Mouse (Mus musculus): ENCODE data around the gene Sema3b. TPM values are rescaled to one million over a fixed set of nuclear protein-coding genes. Genes with fewer than 3 reads are reported as not detected.

Gene Sema3b
- polyA plus RNA-seq, 1 experiment, result 55.4 TPM

GRCm38 (mm10) chr9:107551890-107552355 is 57.1 kb downstream of the Sema3b start:
- 49% methylated on average over 8 of the region's 8 CpGs for WGBS
- TF ChIP-seq POLR2A (IDR thresholded peaks at IDR 0.05; ENCODE audit: low read depth, low read length) (no peak; the same call in 1 of the 2 replicates), CTCF (IDR thresholded peaks at IDR 0.05; ENCODE audit: extremely low read depth, insufficient read length, insufficient replicate concordance, low read depth, low read length) (no peak)
- Histone ChIP-seq H3K27ac (ENCODE audit: insufficient read depth, low read depth, low read length) (peak overlapping the region; percentile 27; the same call in 1 of the 2 replicates), H3K4me3 (ENCODE audit: low read depth, low read length) (peak overlapping the region; percentile 65), H3K36me3 (ENCODE audit: control insufficient read depth, insufficient read depth, low read length) (no peaks in the 10 kb centered on the region), H3K4me1 (ENCODE audit: control insufficient read depth, insufficient read depth, insufficient read length, low read length) (peaks cover 21% of the 10 kb centered on the region), H3K27me3 (ENCODE audit: control insufficient read depth, insufficient read depth, low read length) (no peaks in the 10 kb centered on the region)

GRCm38 (mm10) chr9:107551117-107551889 is 57.7 kb downstream of the Sema3b start, which contains the start of gene Rassf1:
Rassf1 (plus strand) TSS chr9:107551555.
- WGBS, result 3% methylated on average over 63 of the region's 63 CpGs
- no peaks in the 10 kb centered on the region for H3K36me3 ChIP-seq (ENCODE audit: control insufficient read depth, insufficient read depth, low read length)
- peaks cover 21% of the 10 kb centered on the region for H3K4me1 ChIP-seq (ENCODE audit: control insufficient read depth, insufficient read depth, insufficient read length, low read length)
- H3K27ac ChIP-seq (ENCODE audit: insufficient read depth, low read depth, low read length), result peak within 1 kb of the TSS; percentile 33
- TF ChIP-seq POLR2A (IDR thresholded peaks at IDR 0.05; ENCODE audit: low read depth, low read length), result no peak
- no peak for TF ChIP-seq CTCF (IDR thresholded peaks at IDR 0.05; ENCODE audit: extremely low read depth, insufficient read length, insufficient replicate concordance, low read depth, low read length)
- peak within 1 kb of the TSS; percentile 65 for H3K4me3 ChIP-seq (ENCODE audit: low read depth, low read length)
- no peaks in the 10 kb centered on the region for H3K27me3 ChIP-seq (ENCODE audit: control insufficient read depth, insufficient read depth, low read length)

- 58% methylated on average over 23 of the region's 23 CpGs for WGBS
- Histone ChIP-seq H3K27me3 (ENCODE audit: control insufficient read depth, insufficient read depth, low read length) (no peaks in the 10 kb centered on the region), H3K36me3 (ENCODE audit: control insufficient read depth, insufficient read depth, low read length) (no peaks in the 10 kb centered on the region), H3K27ac (ENCODE audit: insufficient read depth, low read depth, low read length) (peak overlapping the region; percentile 33; the same call in 1 of the 2 replicates), H3K4me3 (ENCODE audit: low read depth, low read length) (no peak overlapping the region), H3K4me1 (ENCODE audit: control insufficient read depth, insufficient read depth, insufficient read length, low read length) (peaks cover 21% of the 10 kb centered on the region)
- TF ChIP-seq CTCF (IDR thresholded peaks at IDR 0.05; ENCODE audit: extremely low read depth, insufficient read length, insufficient replicate concordance, low read depth, low read length), result no peak
- TF ChIP-seq POLR2A (IDR thresholded peaks at IDR 0.05; ENCODE audit: low read depth, low read length), result no peak
These were observed 58.4 kb downstream of the Sema3b start for GRCm38 (mm10) chr9:107550491-107551116.

GRCm38 (mm10) chr9:107549297-107550074 is 59.5 kb downstream of the Sema3b start:
- Histone ChIP-seq H3K27me3 (ENCODE audit: control insufficient read depth, insufficient read depth, low read length) (no peaks in the 10 kb centered on the region), H3K4me1 (ENCODE audit: control insufficient read depth, insufficient read depth, insufficient read length, low read length) (peaks cover 21% of the 10 kb centered on the region), H3K4me3 (ENCODE audit: low read depth, low read length) (no peak overlapping the region), H3K27ac (ENCODE audit: insufficient read depth, low read depth, low read length) (no peak overlapping the region), H3K36me3 (ENCODE audit: control insufficient read depth, insufficient read depth, low read length) (peaks cover 3% of the 10 kb centered on the region; the same call in 1 of the 2 replicates)
- TF ChIP-seq POLR2A (IDR thresholded peaks at IDR 0.05; ENCODE audit: low read depth, low read length) (no peak), CTCF (IDR thresholded peaks at IDR 0.05; ENCODE audit: extremely low read depth, insufficient read length, insufficient replicate concordance, low read depth, low read length) (no peak)
- WGBS, result 91% methylated on average over 20 of the region's 20 CpGs

GRCm38 (mm10) chr9:107548820-107549219 is 60.2 kb downstream of the Sema3b start:
- H3K36me3 ChIP-seq (ENCODE audit: control insufficient read depth, insufficient read depth, low read length), result peaks cover 8% of the 10 kb centered on the region; the same call in 1 of the 2 replicates
- H3K27ac ChIP-seq (ENCODE audit: insufficient read depth, low read depth, low read length), result no peak overlapping the region
- H3K27me3 ChIP-seq (ENCODE audit: control insufficient read depth, insufficient read depth, low read length), result no peaks in the 10 kb centered on the region
- 92% methylated on average over 10 of the region's 10 CpGs for WGBS
- peaks cover 19% of the 10 kb centered on the region for H3K4me1 ChIP-seq (ENCODE audit: control insufficient read depth, insufficient read depth, insufficient read length, low read length)
- TF ChIP-seq CTCF (IDR thresholded peaks at IDR 0.05; ENCODE audit: extremely low read depth, insufficient read length, insufficient replicate concordance, low read depth, low read length) (no peak), POLR2A (IDR thresholded peaks at IDR 0.05; ENCODE audit: low read depth, low read length) (no peak)
- no peak overlapping the region for H3K4me3 ChIP-seq (ENCODE audit: low read depth, low read length)

GRCm38 (mm10) chr9:107547957-107548356 is 61.1 kb downstream of the Sema3b start:
- peaks cover 8% of the 10 kb centered on the region; the same call in 1 of the 2 replicates for H3K36me3 ChIP-seq (ENCODE audit: control insufficient read depth, insufficient read depth, low read length)
- WGBS, result 69% methylated on average over 5 of the region's 5 CpGs
- no peak overlapping the region for H3K27ac ChIP-seq (ENCODE audit: insufficient read depth, low read depth, low read length)
- H3K4me3 ChIP-seq (ENCODE audit: low read depth, low read length), result no peak overlapping the region
- H3K27me3 ChIP-seq (ENCODE audit: control insufficient read depth, insufficient read depth, low read length), result no peaks in the 10 kb centered on the region
- H3K4me1 ChIP-seq (ENCODE audit: control insufficient read depth, insufficient read depth, insufficient read length, low read length), result peaks cover 18% of the 10 kb centered on the region
- TF ChIP-seq CTCF (IDR thresholded peaks at IDR 0.05; ENCODE audit: extremely low read depth, insufficient read length, insufficient replicate concordance, low read depth, low read length) (no peak), POLR2A (IDR thresholded peaks at IDR 0.05; ENCODE audit: low read depth, low read length) (no peak)

Other genes starting within 250 kb of the Sema3b start
- 2.9 and 5.3 TPM in 2 replicates for gene Cacna2d2, start 209.6 kb downstream of the Sema3b start, polyA plus RNA-seq (2012; rRNA removed)
- gene Tmem115, start 75.3 kb downstream of the Sema3b start, polyA plus RNA-seq (2012; rRNA removed), result 32.0 and 63.5 TPM in 2 replicates
- 35.6 and 47.7 TPM in 2 replicates for gene Cyb561d2, start 67.0 kb downstream of the Sema3b start, polyA plus RNA-seq (2012; rRNA removed)
- 15.6 and 23.3 TPM in 2 replicates for gene Nprl2, start 67.0 kb downstream of the Sema3b start, polyA plus RNA-seq (2012; rRNA removed)
- gene Zmynd10, start 61.9 kb downstream of the Sema3b start, polyA plus RNA-seq (2012; rRNA removed), result 0.32 and 0.69 TPM in 2 replicates
- gene Rassf1, start 57.7 kb downstream of the Sema3b start, polyA plus RNA-seq (2012; rRNA removed), result 14.1 and 33.2 TPM in 2 replicates
- 38.8 and 49.7 TPM in 2 replicates for gene Tusc2, start 46.0 kb downstream of the Sema3b start, polyA plus RNA-seq (2012; rRNA removed)
- 119 and 213 TPM in 2 replicates for gene Hyal2, start 41.3 kb downstream of the Sema3b start, polyA plus RNA-seq (2012; rRNA removed)
- 2.3 and 2.6 TPM in 2 replicates for gene Hyal1, start 32.3 kb downstream of the Sema3b start, polyA plus RNA-seq (2012; rRNA removed)
- 26.3 and 46.3 TPM in 2 replicates for gene Naa80, start 30.3 kb downstream of the Sema3b start, polyA plus RNA-seq (2012; rRNA removed)
- gene Hyal3, start 28.4 kb downstream of the Sema3b start, polyA plus RNA-seq (2012; rRNA removed), result 0.52 and 0.89 TPM in 2 replicates
- gene Ifrd2, start 21.6 kb downstream of the Sema3b start, polyA plus RNA-seq (2012; rRNA removed), result 33.2 and 55.4 TPM in 2 replicates
- gene Gnai2, start 26.1 kb upstream of the Sema3b start, polyA plus RNA-seq (2012; rRNA removed), result 264 and 501 TPM in 2 replicates
- gene Slc38a3, start 60.3 kb upstream of the Sema3b start, polyA plus RNA-seq (2012; rRNA removed), result 2.8 and 48.7 TPM in 2 replicates
- 0.13 and 0.17 TPM in 2 replicates for gene Gnat1, start 70.5 kb upstream of the Sema3b start, polyA plus RNA-seq (2012; rRNA removed)
- gene Sema3f, start 101.2 kb upstream of the Sema3b start, polyA plus RNA-seq (2012; rRNA removed), result 24.2 and 30.7 TPM in 2 replicates
- gene Rbm5, start 161.8 kb upstream of the Sema3b start, polyA plus RNA-seq (2012; rRNA removed), result 18.0 and 48.9 TPM in 2 replicates